Comparison of ENCODE assay signal across 10 mouse cellular contexts in genomic region chr4:87901166-87901565, GRCm38 (mm10).
DNase-seq lines count a peak whose midpoint lies in the region; ATAC-seq and TF ChIP-seq lines count a peak whose summit lies in the region.
"Had no signal": no experiment of that assay in that cellular context is flagged by ENCODE, and none has a peak within 500 bp of the region (broad histone marks: within the 10 kb centered on the region; RNA-seq: fewer than 3 reads in every experiment).

No protein-coding gene starts in this region.

- H3K4me3 ChIP-seq in kidney, adult 2 months (ENCODE audit: insufficient read depth, low read depth, low read length) = no peak overlapping the region
- no peak overlapping the region for H3K4me3 ChIP-seq in kidney, embryonic 15.5 days (replicated peaks)
- no peak overlapping the region for H3K4me3 ChIP-seq in midbrain, embryonic 11.5 days (ENCODE audit: low read depth, low read length)
- H3K4me3 ChIP-seq: embryonic facial prominence, embryonic 13.5 days; heart, embryonic 15.5 days had no signal

- H3K4me2 ChIP-seq in kidney, embryonic 15.5 days = no peak overlapping the region
- H3K4me2 ChIP-seq in midbrain, embryonic 11.5 days = no peak overlapping the region
- H3K4me2 ChIP-seq: embryonic facial prominence, embryonic 13.5 days; heart, embryonic 15.5 days had no signal

- 0 out of 2 replicates have a peak, but pooled peaks have one; percentile 64 for ATAC-seq in kidney, embryonic 15.5 days (replicated peaks; ENCODE audit: low FRiP score)
- no peak for ATAC-seq in midbrain, embryonic 11.5 days (ENCODE audit: low FRiP score)

- peak; percentile 8 for DNase-seq in adrenal gland, postnatal 25 days
- no peak for DNase-seq in adrenal gland, postnatal 14 days
- peak; percentile 46 for DNase-seq in kidney, adult 2 months
- no peak for DNase-seq in kidney, adult 18-20 months
- DNase-seq in cerebellum, adult 11-12 months = peak; percentile 22
- no peak for DNase-seq in thymus, postnatal 10 days (ENCODE audit: low spot score in 2 of 2)
- DNase-seq in midbrain, embryonic 11.5 days (ENCODE audit: low spot score, missing footprints) = no peak

- no peak overlapping the region for H3K9ac ChIP-seq in kidney, embryonic 15.5 days
- no peak overlapping the region for H3K9ac ChIP-seq in midbrain, embryonic 11.5 days (ENCODE audit: low read length)
- H3K9ac ChIP-seq: embryonic facial prominence, embryonic 13.5 days; heart, embryonic 15.5 days had no signal

- no peak for TF ChIP-seq POLR2A in kidney, adult 2 months (IDR thresholded peaks at IDR 0.05; ENCODE audit: low read depth, low read length)

- no peaks in the 10 kb centered on the region for H3K27me3 ChIP-seq in kidney, adult 2 months (replicated peaks; ENCODE audit: control insufficient read depth, insufficient read depth, low read length)
- H3K27me3 ChIP-seq in kidney, embryonic 15.5 days = no peaks in the 10 kb centered on the region
- H3K27me3 ChIP-seq in midbrain, embryonic 11.5 days (ENCODE audit: control insufficient read depth, insufficient read depth, low read length) = no peaks in the 10 kb centered on the region
- H3K27me3 ChIP-seq: embryonic facial prominence, embryonic 13.5 days; heart, embryonic 15.5 days had no signal

- WGBS in kidney, adult 2 months = 20% methylated on average over 1 of the region's 1 CpGs
- 9% methylated on average over 1 of the region's 1 CpGs for WGBS in kidney, embryonic 15.5 days
- 62% methylated on average over 1 of the region's 1 CpGs for WGBS in midbrain, embryonic 11.5 days

- H3K4me1 ChIP-seq in kidney, adult 2 months (ENCODE audit: control insufficient read depth, insufficient read depth, low read length) = 0 out of 2 replicates have a peak, but pooled peaks cover 5% of the 10 kb centered on the region
- H3K4me1 ChIP-seq in kidney, embryonic 15.5 days = 0 out of 2 replicates have a peak, but pooled peaks cover 2% of the 10 kb centered on the region
- no peaks in the 10 kb centered on the region for H3K4me1 ChIP-seq in midbrain, embryonic 11.5 days (ENCODE audit: control insufficient read depth, insufficient read depth, low read length)

- H3K9me3 ChIP-seq in kidney, embryonic 15.5 days (replicated peaks) = no peaks in the 10 kb centered on the region
- no peaks in the 10 kb centered on the region for H3K9me3 ChIP-seq in midbrain, embryonic 11.5 days (ENCODE audit: control insufficient read depth, low read length)
- H3K9me3 ChIP-seq: embryonic facial prominence, embryonic 13.5 days; heart, embryonic 15.5 days had no signal

- H3K27ac ChIP-seq in kidney, adult 2 months (ENCODE audit: insufficient read depth, low read depth, low read length) = no peak overlapping the region
- no peak overlapping the region for H3K27ac ChIP-seq in kidney, embryonic 15.5 days
- no peak overlapping the region for H3K27ac ChIP-seq in midbrain, embryonic 11.5 days (ENCODE audit: low read depth, low read length)
- H3K27ac ChIP-seq: embryonic facial prominence, embryonic 13.5 days; heart, embryonic 15.5 days had no signal

- 0 out of 2 replicates have a peak, but pooled peaks have one; percentile 1 for TF ChIP-seq CTCF in kidney, adult 2 months (conservative IDR thresholded peaks at IDR 0.05; ENCODE audit: insufficient read depth, insufficient read length, low read depth, low read length)

- no peaks in the 10 kb centered on the region for H3K36me3 ChIP-seq in kidney, adult 2 months (ENCODE audit: control insufficient read depth, insufficient read depth, low read length)
- no peaks in the 10 kb centered on the region for H3K36me3 ChIP-seq in kidney, embryonic 15.5 days
- H3K36me3 ChIP-seq in midbrain, embryonic 11.5 days (ENCODE audit: control insufficient read depth, insufficient read depth, low read length) = no peaks in the 10 kb centered on the region
- H3K36me3 ChIP-seq: embryonic facial prominence, embryonic 13.5 days; heart, embryonic 15.5 days had no signal

Comparison
In these comparisons a context has a peak if more than half of its experiments do, and no peak if none do; other contexts are left out.
1. DNase-seq: peak in adrenal gland, postnatal 25 days (single experiment), kidney, adult 2 months (single experiment) and cerebellum, adult 11-12 months (single experiment); none in adrenal gland, postnatal 14 days (single experiment), kidney, adult 18-20 months (single experiment), thymus, postnatal 10 days (0 of 2) and midbrain, embryonic 11.5 days (single experiment).